Mouse (Mus musculus): ENCODE results near the gene Acads.

- TF ChIP-seq EP300 (IDR thresholded peaks at IDR 0.05; ENCODE audit: insufficient read depth, low read depth, low read length) (no peak), CTCF (IDR thresholded peaks at IDR 0.05; ENCODE audit: low read depth, low read length) (no peak)
Measured at GRCm38 (mm10) chr5:115072143-115072542, 47.0 kb downstream of the Acads start.

Data from ES-Bruce4 (cell line).